Mouse (Mus musculus) ES-E14 (cell line): Measurements from ENCODE around the gene Clcn2.

ENCODE experiments used
- CHD2 ChIP-seq: IDR thresholded peaks from 2 replicates; pipeline ENCODE4 v1.6.1; 2014; ENCODE audit warnings: mild to moderate bottlenecking, low read depth, low read length, inconsistent platforms
- HCFC1 ChIP-seq: IDR thresholded peaks from 2 replicates; pipeline ENCODE4 v1.6.1; 2012; ENCODE audit warnings: low read length, inconsistent platforms, borderline replicate concordance; ENCODE audit not compliant: insufficient read depth
- MAFK ChIP-seq: IDR thresholded peaks from 2 replicates; pipeline ENCODE4 v1.6.1; 2014; ENCODE audit warnings: mild to moderate bottlenecking, low read depth, low read length, inconsistent platforms; ENCODE audit not compliant: insufficient read depth
- ZC3H11A ChIP-seq: IDR thresholded peaks from 2 replicates; pipeline ENCODE4 v1.6.1; 2012; ENCODE audit warnings: low read depth, mild to moderate bottlenecking, inconsistent platforms, low read length, borderline replicate concordance
- ZNF384 ChIP-seq: IDR thresholded peaks from 2 replicates; pipeline ENCODE4 v1.6.1; 2012; ENCODE audit warnings: low read depth, low read length, inconsistent platforms

- TF ChIP-seq HCFC1, result no peak
- TF ChIP-seq ZC3H11A, result no peak
- TF ChIP-seq CHD2, result no peak
- no peak for TF ChIP-seq ZNF384
- no peak for TF ChIP-seq MAFK
Measured at GRCm38 (mm10) chr16:20715976-20716840, 1.3 kb downstream of the Clcn2 start.
